Mouse (Mus musculus) liver, embryonic 11.5 days (tissue): Measurements from ENCODE around the gene Oxsr1. TPM values are rescaled to one million over a fixed set of nuclear protein-coding genes. Genes with fewer than 3 reads are reported as not detected.

Source experiments
- ATAC-seq: fragments of 200-750 bp; cut with Nextera tagmentation; replicated peaks from 2 replicates; pipeline ENCODE4 v1.8.0; 2017; ENCODE audit warnings: moderate number of reproducible peaks, mild to moderate bottlenecking, moderate TSS enrichment, moderate library complexity; ENCODE audit not compliant: low FRiP score
- DNase-seq: peaks from one replicate; pipeline ENCODE4 v3.0.0-alpha.2; 2017; ENCODE audit warnings: low spot score
- H3K27ac ChIP-seq: fragments of 300-500 bp; sonication (generic); 2 replicates; pipeline ENCODE4 v1.5.1; 2014; ENCODE audit warnings: mild to moderate bottlenecking, low read depth, low read length, control low read depth
- H3K27me3 ChIP-seq: fragments of 300-500 bp; sonication (generic); replicated peaks from 2 replicates; pipeline ENCODE4 v1.6.1; 2014; ENCODE audit warnings: low read length, mixed read lengths; ENCODE audit not compliant: control insufficient read depth, insufficient read depth
- H3K36me3 ChIP-seq: fragments of 300-500 bp; sonication (generic); 2 replicates; pipeline ENCODE4 v1.6.1; 2014; ENCODE audit warnings: mild to moderate bottlenecking, low read length, moderate library complexity, mixed read lengths; ENCODE audit not compliant: control insufficient read depth, insufficient read depth
- H3K4me1 ChIP-seq: fragments of 300-500 bp; sonication (generic); replicated peaks from 2 replicates; pipeline ENCODE4 v1.6.1; 2014; ENCODE audit warnings: low read length, mixed read lengths; ENCODE audit not compliant: control insufficient read depth, insufficient read depth
- H3K4me2 ChIP-seq: fragments of 300-500 bp; sonication (generic); 2 replicates; pipeline ENCODE4 v1.6.1; 2014; ENCODE audit warnings: mild to moderate bottlenecking, control low read depth, moderate library complexity
- H3K4me3 ChIP-seq: fragments of 300-500 bp; sonication (generic); 2 replicates; pipeline ENCODE4 v1.5.1; 2014; ENCODE audit warnings: low read depth, low read length, control low read depth
- H3K9ac ChIP-seq: fragments of 300-500 bp; sonication (generic); 2 replicates; pipeline ENCODE4 v1.6.1; 2014; ENCODE audit warnings: low read depth, low read length, control low read depth
- H3K9me3 ChIP-seq: fragments of 300-500 bp; sonication (generic); 2 replicates; pipeline ENCODE4 v1.6.1; 2016; ENCODE audit warnings: low read length, inconsistent platforms, mixed read lengths; ENCODE audit not compliant: control insufficient read depth
- WGBS: fragments of 180-500 bp; shearing (Covaris S2); extraction: QIAGEN DNeasy Blood & Tissue Kit; methylation state at CpG from one replicate; pipeline ENCODE4 v1.1.7; 2014; 5-methylcytosine and 5-hydroxymethylcytosine counted together
- polyA plus RNA-seq: library from polyadenylated mRNA; unstranded; fragments of >200 nt; fragmentation: Nextera tagmentation; extraction: Ambion mirVana; gene quantifications from 2 replicates; pipeline ENCODE4 v1.2.1, GENCODE M21; 2014

The Oxsr1 gene
- polyA plus RNA-seq, 1 experiment from 2014 or later: 14.2 TPM

GRCm38 (mm10) chr9:119192202-119192990 is 129.8 kb downstream of the Oxsr1 start:
- Histone ChIP-seq H3K36me3 (no peaks in the 10 kb centered on the region), H3K4me3 (no peak overlapping the region), H3K27me3 (no peaks in the 10 kb centered on the region), H3K9me3 (no peaks in the 10 kb centered on the region), H3K4me1 (no peaks in the 10 kb centered on the region), H3K9ac (no peak overlapping the region), H3K27ac (no peak overlapping the region), H3K4me2 (no peak overlapping the region)
- no peak for DNase-seq
- ATAC-seq: no peak
- WGBS: 38% methylated on average over 11 of the region's 11 CpGs

Other genes starting within 250 kb of the Oxsr1 start
- gene Plcd1, start 228.9 kb downstream of the Oxsr1 start, polyA plus RNA-seq: 4.9 and 5.5 TPM in 2 replicates
- 0.14 and 0.34 TPM in 2 replicates for gene Dlec1, start 219.9 kb downstream of the Oxsr1 start, polyA plus RNA-seq
- 0.34 and 0.63 TPM in 2 replicates for gene Acaa1b, start 165.3 kb downstream of the Oxsr1 start, polyA plus RNA-seq
- not detected in 2 replicates for gene Gm47289, start 163.3 kb downstream of the Oxsr1 start, polyA plus RNA-seq
- gene Slc22a13, start 113.3 kb downstream of the Oxsr1 start, polyA plus RNA-seq: not detected in 2 replicates
- gene Acaa1a, start 17.2 kb upstream of the Oxsr1 start, polyA plus RNA-seq: 58.8 and 61.2 TPM in 2 replicates
- gene Myd88, start 19.0 kb upstream of the Oxsr1 start, polyA plus RNA-seq: 28.6 and 30.6 TPM in 2 replicates
- gene Xylb, start 35.0 kb upstream of the Oxsr1 start, polyA plus RNA-seq: 9.5 and 11.0 TPM in 2 replicates
- gene Slc22a14, start 43.1 kb upstream of the Oxsr1 start, polyA plus RNA-seq: not detected in 2 replicates
- gene Acvr2b, start 79.7 kb upstream of the Oxsr1 start, polyA plus RNA-seq: 15.8 and 16.4 TPM in 2 replicates
- 18.7 and 22.5 TPM in 2 replicates for gene Exog, start 122.5 kb upstream of the Oxsr1 start, polyA plus RNA-seq